Mouse (Mus musculus) bone marrow macrophage, adult 2 months (primary cell): ENCODE measurements around the gene Apom. TPM values are rescaled to one million over a fixed set of nuclear protein-coding genes. Genes with fewer than 3 reads are reported as not detected.

Source experiments
- H3K27ac ChIP-seq: 2 replicates; pipeline ENCODE4 v1.5.1; 2012; ENCODE audit warnings: low read depth, low read length; ENCODE audit not compliant: insufficient read depth
- H3K4me1 ChIP-seq: 2 replicates; pipeline ENCODE4 v1.6.1; 2012; ENCODE audit warnings: low read length; ENCODE audit not compliant: control insufficient read depth, insufficient read depth
- H3K4me3 ChIP-seq: 2 replicates; pipeline ENCODE4 v1.5.1; 2012; ENCODE audit warnings: mild to moderate bottlenecking, low read length, moderate library complexity; ENCODE audit not compliant: insufficient read depth
- CTCF ChIP-seq: IDR thresholded peaks from 2 replicates; pipeline ENCODE4 v1.5.1; 2012; ENCODE audit warnings: low read depth, mild to moderate bottlenecking, low read length, moderate library complexity
- POLR2A ChIP-seq: IDR thresholded peaks from 2 replicates; pipeline ENCODE4 v1.6.1; 2012; ENCODE audit warnings: mild to moderate bottlenecking, low read depth, low read length, borderline replicate concordance
- polyA plus RNA-seq: library from polyadenylated mRNA; stranded (reverse); fragments of >200 nt; gene quantifications from 2 replicates; pipeline ENCODE4 v1.2.4, GENCODE M21; 2012; ENCODE audit not compliant: missing spikeins, insufficient read depth, insufficient read length

Gene Apom
- polyA plus RNA-seq, 1 experiment: not detected

DNA sequence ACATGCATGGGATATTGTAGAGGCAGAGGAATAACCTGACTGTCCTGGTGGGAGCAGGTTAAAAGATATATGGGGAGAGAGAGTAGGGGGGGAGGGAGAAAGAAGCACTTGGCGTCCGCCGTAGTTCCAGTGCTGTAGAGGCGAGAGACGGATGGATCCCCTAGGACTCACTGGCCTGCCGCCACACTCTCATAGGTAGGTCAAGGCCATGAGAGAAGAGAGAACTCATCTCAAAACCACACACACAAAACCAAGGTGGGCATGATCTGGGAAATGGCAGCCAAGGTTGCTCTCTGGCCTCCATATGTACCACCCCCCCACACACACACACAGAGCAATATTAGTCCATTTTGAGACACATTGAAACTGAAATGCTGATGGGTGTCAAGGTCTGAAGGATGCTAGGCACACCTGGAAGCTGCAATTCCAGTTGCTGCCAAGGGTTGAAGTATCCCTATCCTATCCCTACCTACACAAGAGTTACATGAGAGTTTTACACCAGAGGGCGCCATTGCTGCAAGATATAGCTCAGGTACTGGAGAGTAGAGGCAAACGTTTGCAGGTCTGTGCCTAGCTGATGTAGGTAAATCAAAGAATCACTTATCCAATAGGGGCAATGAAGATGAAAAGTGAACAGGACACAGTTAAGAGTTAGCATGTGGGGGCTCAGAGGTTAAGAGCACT lies 34.6 kb upstream of the Apom start:
- Histone ChIP-seq H3K4me3 (no peak overlapping the region), H3K27ac (no peak overlapping the region), H3K4me1 (peaks cover 26% of the 10 kb centered on the region)
- TF ChIP-seq CTCF (no peak), POLR2A (no peak)

DNA sequence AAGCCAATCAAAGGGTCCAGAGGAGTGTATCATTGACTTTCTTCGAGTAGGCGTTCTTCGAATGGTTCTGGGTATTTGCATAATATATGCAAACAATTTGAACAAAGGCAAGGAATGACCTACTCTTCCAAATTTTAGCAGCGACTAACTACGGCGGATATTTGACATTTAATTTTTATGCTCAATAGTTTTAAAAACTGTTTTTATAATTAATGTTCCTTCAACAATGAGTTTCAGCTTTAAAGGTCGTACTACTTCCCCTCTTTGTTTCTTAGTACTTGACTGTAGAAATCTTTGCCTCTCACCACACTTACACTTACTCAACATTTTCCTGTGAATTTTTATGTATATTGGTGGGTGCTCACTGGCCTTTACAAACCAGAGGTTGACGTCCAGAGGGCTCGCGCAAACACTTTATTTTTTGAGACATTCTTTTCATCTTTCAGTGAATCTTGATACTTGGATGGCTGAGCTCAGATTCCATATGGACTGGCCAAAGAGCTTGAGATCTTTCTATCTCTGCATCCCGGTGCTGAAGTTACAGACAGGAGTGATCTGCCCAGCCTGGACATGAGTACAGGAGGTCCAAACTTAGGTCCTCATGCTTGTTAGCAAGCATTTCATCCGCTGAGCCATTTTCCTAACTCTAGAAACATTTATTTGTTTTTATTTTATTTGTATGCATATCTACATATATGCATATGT lies 33.8 kb upstream of the Apom start:
- Histone ChIP-seq H3K27ac (peak overlapping the region; percentile 76), H3K4me3 (peak overlapping the region; percentile 67), H3K4me1 (peaks cover 18% of the 10 kb centered on the region)
- no peak for TF ChIP-seq POLR2A
- no peak for TF ChIP-seq CTCF

DNA sequence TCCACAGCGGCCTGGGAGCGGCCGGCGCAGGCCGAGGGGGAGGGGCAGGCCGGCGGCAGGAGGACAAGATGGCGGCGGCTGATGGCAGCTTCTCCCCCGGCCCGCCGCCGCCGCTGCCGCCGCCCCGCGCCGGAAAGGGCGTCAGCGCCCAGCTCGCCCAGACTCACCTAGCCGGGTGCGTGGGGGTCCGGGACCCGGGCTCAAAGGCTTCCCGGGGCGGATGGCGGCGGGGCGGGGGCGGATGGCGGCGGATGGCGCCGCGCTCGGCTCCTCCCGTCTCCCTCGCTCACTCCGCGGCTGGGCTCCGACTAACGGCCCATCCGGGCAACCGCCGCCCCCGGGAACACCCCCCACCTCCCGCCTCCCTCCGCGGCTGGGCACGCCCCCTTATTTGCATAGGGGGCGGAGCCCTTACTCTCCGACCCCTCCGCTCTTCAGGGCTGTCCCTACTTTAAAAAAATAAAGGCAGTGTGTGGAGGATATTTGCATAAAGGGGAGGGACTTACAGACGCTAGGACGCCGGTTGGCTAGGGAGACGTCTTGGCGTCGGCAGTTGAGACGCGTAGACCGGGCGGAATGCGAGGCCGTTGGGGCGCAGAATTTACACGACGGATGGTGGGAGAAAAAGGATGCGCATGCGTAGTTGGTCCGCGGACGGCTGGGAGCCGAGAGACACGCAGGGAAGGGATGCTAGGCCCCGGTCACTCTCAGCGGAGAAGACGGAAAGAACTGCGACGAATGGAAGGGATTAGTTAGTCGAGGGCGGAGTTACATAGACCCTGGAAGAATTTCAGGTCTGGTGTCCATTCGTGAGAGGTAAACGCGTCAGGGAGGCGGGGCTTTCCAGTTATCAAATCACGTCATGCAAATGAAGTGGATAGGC lies 33.0 kb upstream of the Apom start, which contains the start of gene Prrc2a:
TSS of gene Prrc2a (minus strand) at position 330 of the 883 bp plus-strand sequence.
- Histone ChIP-seq H3K4me1 (peaks cover 18% of the 10 kb centered on the region), H3K4me3 (peak within 1 kb of the TSS; percentile 77), H3K27ac (peak within 1 kb of the TSS; percentile 87)
- TF ChIP-seq POLR2A (0 out of 2 replicates have a peak, but pooled peaks have one; percentile 57), CTCF (no peak)

DNA sequence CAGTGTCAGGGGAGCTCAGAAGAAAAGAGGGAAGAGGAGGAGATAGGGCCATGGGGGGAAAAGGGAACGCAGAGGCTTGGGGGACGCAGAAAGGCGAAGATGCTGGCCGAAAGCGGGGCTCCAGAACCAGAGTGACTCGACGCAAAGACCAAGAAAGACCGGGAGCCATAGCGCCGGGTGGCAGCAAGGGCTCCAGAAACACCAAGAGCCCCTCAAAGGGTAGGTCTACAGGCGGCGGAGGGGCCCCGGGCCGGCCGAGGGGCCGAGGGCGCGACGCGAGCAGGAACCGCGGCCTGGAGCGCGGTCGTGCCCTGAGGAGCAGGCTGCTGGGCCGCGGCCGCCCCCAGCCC lies 32.3 kb upstream of the Apom start:
- H3K4me3 ChIP-seq: peak overlapping the region; percentile 77
- H3K27ac ChIP-seq: peak overlapping the region; percentile 87
- TF ChIP-seq CTCF (no peak), POLR2A (no peak)
- H3K4me1 ChIP-seq: peaks cover 18% of the 10 kb centered on the region

DNA sequence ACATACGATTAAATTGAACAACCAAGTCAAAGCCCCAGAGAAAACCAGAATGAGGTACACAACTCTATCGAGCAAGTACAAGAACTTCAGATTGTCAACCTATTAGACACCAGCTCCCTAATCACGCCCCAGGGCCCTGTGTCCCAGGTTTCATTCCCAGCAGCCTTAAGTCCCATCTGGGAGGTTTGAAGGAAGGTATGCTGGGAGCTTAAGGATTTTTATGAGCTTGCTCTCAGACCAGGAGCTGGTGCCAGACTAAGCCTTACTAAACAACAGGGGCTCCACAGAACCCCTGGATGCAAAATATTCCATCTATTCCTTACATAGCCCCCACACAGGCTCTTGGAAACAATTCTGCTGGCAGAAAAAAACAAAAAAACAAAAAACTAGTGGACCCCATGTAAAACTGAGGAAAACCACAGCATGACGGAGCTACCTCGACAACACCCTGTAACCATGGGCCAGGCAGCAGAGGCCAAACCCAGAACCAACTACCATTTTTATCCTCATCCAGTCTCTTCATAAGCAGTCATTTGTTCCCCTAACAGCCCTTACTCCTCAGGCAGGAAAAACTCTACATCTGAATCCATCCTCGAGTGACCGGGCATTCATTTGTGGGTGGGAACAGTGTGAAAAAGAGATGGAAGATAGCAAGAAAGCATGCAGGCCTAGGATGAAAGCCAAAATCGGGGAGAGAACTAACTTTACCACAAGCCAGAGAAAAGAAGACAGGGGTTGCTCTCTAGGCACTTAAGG lies 31.7 kb upstream of the Apom start:
- Histone ChIP-seq H3K27ac (peak overlapping the region; percentile 87), H3K4me1 (peaks cover 16% of the 10 kb centered on the region), H3K4me3 (peak overlapping the region; percentile 77)
- no peak for TF ChIP-seq POLR2A
- TF ChIP-seq CTCF: no peak

DNA sequence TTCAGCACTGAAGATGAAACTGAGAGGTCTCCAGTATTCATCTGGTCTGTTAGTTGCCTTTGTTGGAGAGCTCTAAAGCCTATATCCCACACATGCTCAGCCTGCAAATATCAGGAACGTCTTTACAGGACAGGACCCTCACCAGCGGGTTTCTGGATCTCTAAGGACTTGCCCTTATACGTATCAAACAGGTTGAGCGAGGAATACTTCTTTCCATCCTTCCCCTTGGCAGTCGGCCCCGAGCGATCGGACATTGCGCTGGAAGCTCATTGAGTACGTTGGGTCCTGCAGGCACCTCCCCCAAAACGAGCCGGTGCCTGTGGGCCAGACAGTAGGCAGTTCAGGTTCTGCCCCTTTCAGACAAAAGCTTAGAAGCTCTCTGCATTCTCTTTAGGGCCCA lies 30.9 kb upstream of the Apom start:
- H3K4me3 ChIP-seq: peak overlapping the region; percentile 77
- peaks cover 16% of the 10 kb centered on the region for H3K4me1 ChIP-seq
- no peak for TF ChIP-seq POLR2A
- TF ChIP-seq CTCF: no peak
- H3K27ac ChIP-seq: no peak overlapping the region

DNA sequence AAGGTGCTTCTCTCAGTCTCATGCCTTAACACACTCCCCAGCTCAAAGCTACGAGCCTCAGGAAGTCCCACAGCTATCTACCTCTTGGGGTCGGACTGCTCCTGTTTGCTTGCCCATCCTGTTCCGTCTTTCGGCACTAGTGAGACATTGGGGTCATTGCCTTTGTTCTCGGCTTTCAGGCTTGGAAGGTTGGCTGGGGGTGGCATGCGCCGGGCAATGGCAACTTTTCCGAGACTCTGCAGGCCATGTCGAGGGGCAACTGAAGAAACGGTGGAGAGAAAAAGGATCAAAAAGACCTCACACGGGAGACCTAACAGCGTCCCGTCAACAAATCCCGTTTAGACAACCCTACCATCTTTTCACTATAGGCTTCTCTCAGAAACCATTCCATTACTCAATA lies 30.3 kb upstream of the Apom start:
- Histone ChIP-seq H3K4me3 (no peak overlapping the region), H3K4me1 (peaks cover 16% of the 10 kb centered on the region), H3K27ac (no peak overlapping the region)
- no peak for TF ChIP-seq CTCF
- TF ChIP-seq POLR2A: no peak

DNA sequence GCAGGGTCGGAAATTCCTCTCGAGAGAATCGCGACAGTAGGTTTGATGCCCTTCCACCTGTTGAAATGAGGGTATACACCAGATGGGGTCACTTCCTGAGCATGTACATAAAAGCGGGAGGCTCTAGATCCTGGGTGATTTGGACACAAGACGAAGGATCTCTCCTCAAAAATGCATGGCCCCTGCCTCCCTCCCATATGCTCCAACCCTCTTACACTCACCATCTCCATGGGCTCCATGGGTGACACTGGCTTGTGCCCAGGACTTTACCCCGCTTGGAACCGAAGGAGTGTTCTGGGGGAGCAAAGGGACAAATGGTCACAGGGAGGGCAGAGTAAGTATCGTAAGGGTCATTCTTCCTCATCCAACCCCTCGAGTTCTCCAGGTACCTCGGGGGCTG lies 29.6 kb upstream of the Apom start:
- no peak for TF ChIP-seq POLR2A
- no peak for TF ChIP-seq CTCF
- H3K4me3 ChIP-seq: no peak overlapping the region
- peaks cover 14% of the 10 kb centered on the region for H3K4me1 ChIP-seq
- no peak overlapping the region for H3K27ac ChIP-seq

DNA sequence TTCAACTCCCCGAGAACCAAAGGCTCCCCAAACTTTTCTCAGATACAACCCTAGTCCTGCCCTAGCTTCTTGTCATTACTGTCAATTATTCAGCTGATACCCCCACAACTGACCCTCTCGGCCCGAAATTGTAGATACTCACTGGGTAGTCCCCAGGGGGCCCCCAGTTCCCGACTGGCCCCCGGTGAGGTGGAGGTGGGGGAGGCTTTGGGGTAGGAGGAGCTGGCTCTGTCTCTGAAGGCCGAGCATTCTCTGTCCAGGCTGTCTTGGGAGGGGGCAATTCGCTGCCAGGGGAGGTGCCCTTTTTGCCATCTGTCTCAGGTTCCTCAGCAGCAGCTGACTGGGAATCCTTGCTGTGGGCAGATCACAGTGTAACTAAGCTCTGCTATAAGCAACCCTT lies 27.8 kb upstream of the Apom start:
- TF ChIP-seq CTCF (no peak), POLR2A (no peak)
- Histone ChIP-seq H3K4me3 (no peak overlapping the region), H3K27ac (no peak overlapping the region), H3K4me1 (peaks cover 7% of the 10 kb centered on the region; the same call in 1 of the 2 replicates)
